Mouse (Mus musculus) layer of hippocampus, adult 2 months (tissue): ENCODE results near the gene Trub1. TPM values are rescaled to one million over a fixed set of nuclear protein-coding genes. Genes with fewer than 3 reads are reported as not detected.

Experiments used
- DNase-seq, 2 experiments: peaks; one replicate each; pipeline ENCODE4 v3.0.0; 2022; ENCODE audit warnings: low spot score in 2 of 2
- H3K27ac ChIP-seq: fragments of 200-600 bp; 2 replicates; pipeline ENCODE4 v1.8.1; 2022
- H3K4me3 ChIP-seq: fragments of 200-600 bp; 2 replicates; pipeline ENCODE4 v1.8.1; 2022; ENCODE audit warnings: mild to moderate bottlenecking
- CTCF ChIP-seq: fragments of 200-600 bp; conservative IDR thresholded peaks from 2 replicates; pipeline ENCODE4 v1.8.1; 2022; ENCODE audit warnings: antibody characterized with exemption, mild to moderate bottlenecking, moderate library complexity
- long read RNA-seq, 2 experiments: library from polyadenylated mRNA; stranded (forward); transcript quantifications; one replicate each; pipeline ENCODE4 v2.0.0; 2021; ENCODE audit warnings: borderline mapping rate in 2 of 2
- total RNA-seq, 2 experiments: library from RNA; stranded (reverse); gene quantifications; 2 replicates each; pipeline ENCODE4 v1.2.3; 2021

Trub1 gene
- total RNA-seq = 10 to 100 TPM; 17.6 to 17.9 TPM
- long read RNA-seq, experiment 1, transcript Trub1-202 (8 exons, 3,789 nt) = major isoform, 13 of 19 reads
- long read RNA-seq, experiment 1, partial matches to known transcripts = 0 of 19 reads
- long read RNA-seq, experiment 1, other reads (novel, unspliced or antisense) = 3 of 19 reads
- long read RNA-seq, experiment 2, transcript Trub1-202 (8 exons, 3,789 nt) = major isoform, 10 of 13 reads
- long read RNA-seq, experiment 2, partial matches to known transcripts = 1 of 13 reads
- long read RNA-seq, experiment 2, other reads (novel, unspliced or antisense) = 2 of 13 reads

GRCm38 (mm10) chr19:57452492-57453217 lies at the start of gene Trub1:
TSS of gene Trub1 (plus strand) at chr19:57452912.
- TF ChIP-seq CTCF = no peak
- peak; percentile 81 to 90 for DNase-seq
- peak within 1 kb of the TSS; percentile 87 for H3K27ac ChIP-seq
- peak within 1 kb of the TSS; percentile 91 for H3K4me3 ChIP-seq

GRCm38 (mm10) chr19:57403700-57404501 lies 48.8 kb upstream of the Trub1 start:
- H3K4me3 ChIP-seq = peak overlapping the region; percentile 37

GRCm38 (mm10) chr19:57404502-57404848 lies 48.2 kb upstream of the Trub1 start:
- DNase-seq = no peak
- no peak overlapping the region for H3K27ac ChIP-seq
- H3K4me3 ChIP-seq = peak overlapping the region; percentile 37
- TF ChIP-seq CTCF = no peak

More at GRCm38 (mm10) chr19:57403700-57404501, 48.8 kb upstream of the Trub1 start:
- DNase-seq = peak; percentile 21 to 72
- H3K27ac ChIP-seq = no peak overlapping the region
- TF ChIP-seq CTCF = peak; percentile 86

GRCm38 (mm10) chr19:57407947-57408346 lies 44.8 kb upstream of the Trub1 start:
- no peak for TF ChIP-seq CTCF
- DNase-seq = no peak
- H3K4me3 ChIP-seq = no peak overlapping the region
- no peak overlapping the region for H3K27ac ChIP-seq

- TF ChIP-seq CTCF = peak; percentile 26
- Histone ChIP-seq H3K27ac (peak overlapping the region; percentile 16; the same call in 1 of the 2 replicates), H3K4me3 (peak overlapping the region; percentile 33)
- DNase-seq = peak; percentile 20 to 27
These were observed 41.1 kb upstream of the Trub1 start for GRCm38 (mm10) chr19:57411375-57412196.

- TF ChIP-seq CTCF = no peak
- Histone ChIP-seq H3K4me3 (no peak overlapping the region), H3K27ac (no peak overlapping the region)
- no peak for DNase-seq
These were observed 39.5 kb upstream of the Trub1 start for GRCm38 (mm10) chr19:57413170-57413569.

- TF ChIP-seq CTCF = peak; percentile 58
- Histone ChIP-seq H3K4me3 (no peak overlapping the region), H3K27ac (no peak overlapping the region)
- DNase-seq = no peak
These were observed 38.8 kb upstream of the Trub1 start for GRCm38 (mm10) chr19:57413918-57414317.

GRCm38 (mm10) chr19:57415031-57415807 lies 37.5 kb upstream of the Trub1 start:
- Histone ChIP-seq H3K27ac (no peak overlapping the region), H3K4me3 (no peak overlapping the region)
- DNase-seq = no peak
- no peak for TF ChIP-seq CTCF

- no peak overlapping the region for H3K27ac ChIP-seq
- no peak for DNase-seq
- TF ChIP-seq CTCF = no peak
- no peak overlapping the region for H3K4me3 ChIP-seq
These were observed 34.7 kb upstream of the Trub1 start for GRCm38 (mm10) chr19:57417800-57418580.

- TF ChIP-seq CTCF = no peak
- Histone ChIP-seq H3K4me3 (no peak overlapping the region), H3K27ac (no peak overlapping the region)
- DNase-seq = no peak
These were observed 29.3 kb upstream of the Trub1 start for GRCm38 (mm10) chr19:57423402-57423801.

- Histone ChIP-seq H3K4me3 (no peak overlapping the region), H3K27ac (no peak overlapping the region)
- TF ChIP-seq CTCF = no peak
- DNase-seq = no peak
These were observed 27.4 kb upstream of the Trub1 start for GRCm38 (mm10) chr19:57425296-57425695.
